Mouse (Mus musculus): Measurements from ENCODE around the gene Hist1h3b.
A peak's percentile ranks its signal among the peaks of the same experiment; 100 is the strongest.

Gene Hist1h3b

DNA sequence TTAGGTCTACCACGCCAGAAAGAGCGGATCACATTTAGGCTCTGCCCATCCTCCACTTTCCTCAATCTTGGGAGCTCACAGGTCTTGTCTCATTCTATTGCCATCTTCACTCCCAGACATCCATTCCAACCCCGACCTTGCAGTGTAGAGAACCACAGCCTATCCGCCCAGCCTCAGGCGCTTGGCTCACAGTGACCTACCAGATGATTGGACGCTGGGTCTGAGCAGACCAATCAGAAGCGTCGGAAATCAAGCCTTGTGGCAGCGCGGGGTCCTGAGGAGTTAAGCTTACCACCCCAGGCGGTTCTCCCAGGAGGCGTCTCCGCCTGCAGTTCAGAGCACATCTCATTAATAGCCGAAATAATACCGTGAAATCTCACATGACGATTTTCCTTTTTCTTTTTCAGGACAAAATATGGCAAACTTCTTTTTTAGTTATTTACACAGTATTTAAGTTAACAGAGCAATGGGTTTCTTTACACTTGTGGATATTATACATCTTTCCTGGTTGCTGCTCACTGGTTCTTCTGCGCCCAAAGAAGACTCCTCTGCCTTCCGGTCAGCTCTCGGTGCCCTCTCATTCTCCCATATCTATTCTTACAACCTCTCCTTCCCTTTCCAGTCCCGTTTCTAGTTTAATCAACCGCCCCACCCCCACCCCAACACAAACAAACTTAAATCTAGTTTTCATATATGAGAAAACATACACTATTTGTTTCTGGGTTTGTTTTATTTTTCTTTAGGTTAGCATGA lies 20.7 kb downstream of the Hist1h3b start:
- DNase-seq (ENCODE audit: low read depth, low spot score), result no peak

- no peak for DNase-seq (ENCODE audit: low read depth, low spot score)
Observed at GRCm38 (mm10) chr13:23778339-23778738, 26.3 kb downstream of the Hist1h3b start.

GRCm38 (mm10) chr13:23779025-23779424 lies 27.0 kb downstream of the Hist1h3b start:
- DNase-seq (ENCODE audit: low read depth, low spot score), result no peak

DNA sequence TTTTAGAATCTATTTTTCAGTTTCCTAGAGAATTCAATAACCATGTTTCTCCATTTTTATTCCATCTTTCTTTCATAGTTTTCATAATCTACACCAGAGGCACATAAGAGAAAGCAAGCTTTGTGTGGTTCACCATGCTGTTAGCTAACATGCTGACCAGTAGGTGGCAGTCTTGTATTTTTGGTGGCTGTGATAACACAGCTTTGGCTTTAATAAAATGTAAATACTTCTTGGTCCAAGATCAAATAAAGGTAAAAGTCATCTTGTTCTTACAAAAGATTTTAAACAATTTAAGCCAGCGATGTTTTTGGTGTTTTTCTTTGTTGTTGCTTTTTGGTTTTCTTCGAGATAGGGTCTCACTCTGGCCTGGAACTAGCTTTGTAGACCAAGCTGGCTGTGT lies 40.5 kb downstream of the Hist1h3b start:
- DNase-seq (ENCODE audit: low read depth, low spot score), result peak; percentile 54

- DNase-seq (ENCODE audit: low read depth, low spot score), result no peak
Observed at GRCm38 (mm10) chr13:23799405-23799804, 47.3 kb downstream of the Hist1h3b start.

Measured in brain, embryonic 18.5 days (tissue).